Mouse (Mus musculus) liver, embryonic 11.5 days (tissue): ENCODE results near the gene Styx. TPM values are rescaled to one million over a fixed set of nuclear protein-coding genes. Genes with fewer than 3 reads are reported as not detected.

Experiments used
- ATAC-seq: fragments of 200-750 bp; cut with Nextera tagmentation; replicated peaks from 2 replicates; pipeline ENCODE4 v1.8.0; 2017; ENCODE audit warnings: moderate number of reproducible peaks, mild to moderate bottlenecking, moderate TSS enrichment, moderate library complexity; ENCODE audit not compliant: low FRiP score
- DNase-seq: peaks from one replicate; pipeline ENCODE4 v3.0.0-alpha.2; 2017; ENCODE audit warnings: low spot score
- H3K27ac ChIP-seq: fragments of 300-500 bp; sonication (generic); 2 replicates; pipeline ENCODE4 v1.5.1; 2014; ENCODE audit warnings: mild to moderate bottlenecking, low read depth, low read length, control low read depth
- H3K27me3 ChIP-seq: fragments of 300-500 bp; sonication (generic); replicated peaks from 2 replicates; pipeline ENCODE4 v1.6.1; 2014; ENCODE audit warnings: low read length, mixed read lengths; ENCODE audit not compliant: control insufficient read depth, insufficient read depth
- H3K36me3 ChIP-seq: fragments of 300-500 bp; sonication (generic); 2 replicates; pipeline ENCODE4 v1.6.1; 2014; ENCODE audit warnings: mild to moderate bottlenecking, low read length, moderate library complexity, mixed read lengths; ENCODE audit not compliant: control insufficient read depth, insufficient read depth
- H3K4me1 ChIP-seq: fragments of 300-500 bp; sonication (generic); replicated peaks from 2 replicates; pipeline ENCODE4 v1.6.1; 2014; ENCODE audit warnings: low read length, mixed read lengths; ENCODE audit not compliant: control insufficient read depth, insufficient read depth
- H3K4me2 ChIP-seq: fragments of 300-500 bp; sonication (generic); 2 replicates; pipeline ENCODE4 v1.6.1; 2014; ENCODE audit warnings: mild to moderate bottlenecking, control low read depth, moderate library complexity
- H3K4me3 ChIP-seq: fragments of 300-500 bp; sonication (generic); 2 replicates; pipeline ENCODE4 v1.5.1; 2014; ENCODE audit warnings: low read depth, low read length, control low read depth
- H3K9ac ChIP-seq: fragments of 300-500 bp; sonication (generic); 2 replicates; pipeline ENCODE4 v1.6.1; 2014; ENCODE audit warnings: low read depth, low read length, control low read depth
- H3K9me3 ChIP-seq: fragments of 300-500 bp; sonication (generic); 2 replicates; pipeline ENCODE4 v1.6.1; 2016; ENCODE audit warnings: low read length, inconsistent platforms, mixed read lengths; ENCODE audit not compliant: control insufficient read depth
- WGBS: fragments of 180-500 bp; shearing (Covaris S2); extraction: QIAGEN DNeasy Blood & Tissue Kit; methylation state at CpG from one replicate; pipeline ENCODE4 v1.1.7; 2014; 5-methylcytosine and 5-hydroxymethylcytosine counted together
- polyA plus RNA-seq: library from polyadenylated mRNA; unstranded; fragments of >200 nt; fragmentation: Nextera tagmentation; extraction: Ambion mirVana; gene quantifications from 2 replicates; pipeline ENCODE4 v1.2.1, GENCODE M21; 2014

Gene Styx
- 40.1 and 46.9 TPM in 2 replicates for polyA plus RNA-seq

- under 1% methylated on average over 83 of the region's 93 CpGs for WGBS
Measured at GRCm38 (mm10) chr14:45350931-45351859, at the start of gene Styx. Styx (plus strand) TSS chr14:45351093.

GRCm38 (mm10) chr14:45303939-45304338 is 47.0 kb upstream of the Styx start:
- Histone ChIP-seq H3K4me1 (peaks cover 4% of the 10 kb centered on the region; the same call in 1 of the 2 replicates), H3K27ac (no peak overlapping the region), H3K9ac (no peak overlapping the region), H3K27me3 (no peaks in the 10 kb centered on the region), H3K9me3 (no peaks in the 10 kb centered on the region), H3K4me3 (no peak overlapping the region), H3K4me2 (no peak overlapping the region), H3K36me3 (peaks cover 11% of the 10 kb centered on the region)
- 65% methylated on average over 4 of the region's 4 CpGs for WGBS
- no peak for DNase-seq
- no peak for ATAC-seq

More at GRCm38 (mm10) chr14:45350931-45351859, at the start of gene Styx:
- H3K4me2 ChIP-seq, result peak within 1 kb of the TSS; percentile 75
- peak within 1 kb of the TSS; percentile 68 for H3K27ac ChIP-seq
- H3K9me3 ChIP-seq, result no peaks in the 10 kb centered on the region
- 0 out of 2 replicates have a peak, but pooled peaks cover 6% of the 10 kb centered on the region for H3K4me1 ChIP-seq
- peaks cover 14% of the 10 kb centered on the region; the same call in 1 of the 2 replicates for H3K36me3 ChIP-seq
- peak; percentile 97 for DNase-seq
- H3K9ac ChIP-seq, result peak within 1 kb of the TSS; percentile 86
- ATAC-seq, result peak; percentile 96
- H3K4me3 ChIP-seq, result peak within 1 kb of the TSS; percentile 82
- H3K27me3 ChIP-seq, result no peaks in the 10 kb centered on the region

GRCm38 (mm10) chr14:45304389-45304788 is 46.5 kb upstream of the Styx start:
- no peak overlapping the region for H3K9ac ChIP-seq
- WGBS, result 74% methylated on average over 4 of the region's 4 CpGs
- no peaks in the 10 kb centered on the region for H3K9me3 ChIP-seq
- H3K36me3 ChIP-seq, result peaks cover 11% of the 10 kb centered on the region
- H3K27ac ChIP-seq, result no peak overlapping the region
- no peak overlapping the region for H3K4me2 ChIP-seq
- no peak for DNase-seq
- H3K4me1 ChIP-seq, result peaks cover 4% of the 10 kb centered on the region; the same call in 1 of the 2 replicates
- no peak for ATAC-seq
- no peak overlapping the region for H3K4me3 ChIP-seq
- no peaks in the 10 kb centered on the region for H3K27me3 ChIP-seq

- no peak overlapping the region for H3K4me2 ChIP-seq
- H3K4me3 ChIP-seq, result no peak overlapping the region
- 87% methylated on average over 5 of the region's 5 CpGs for WGBS
- ATAC-seq, result no peak
- no peaks in the 10 kb centered on the region for H3K9me3 ChIP-seq
- DNase-seq, result no peak
- H3K9ac ChIP-seq, result no peak overlapping the region
- no peaks in the 10 kb centered on the region for H3K27me3 ChIP-seq
- H3K36me3 ChIP-seq, result peaks cover 7% of the 10 kb centered on the region
- H3K4me1 ChIP-seq, result peaks cover 4% of the 10 kb centered on the region; the same call in 1 of the 2 replicates
- H3K27ac ChIP-seq, result no peak overlapping the region
Measured at GRCm38 (mm10) chr14:45305852-45306251, 45.0 kb upstream of the Styx start.

- Histone ChIP-seq H3K4me2 (no peak overlapping the region), H3K4me1 (peaks cover 4% of the 10 kb centered on the region; the same call in 1 of the 2 replicates), H3K27ac (no peak overlapping the region), H3K36me3 (no peaks in the 10 kb centered on the region; the same call in 1 of the 2 replicates), H3K4me3 (no peak overlapping the region), H3K9me3 (no peaks in the 10 kb centered on the region), H3K27me3 (no peaks in the 10 kb centered on the region), H3K9ac (no peak overlapping the region)
- ATAC-seq (no peak), DNase-seq (no peak)
- 71% methylated on average over 8 of the region's 8 CpGs for WGBS
Measured at GRCm38 (mm10) chr14:45307630-45308328, 43.1 kb upstream of the Styx start.

GRCm38 (mm10) chr14:45309646-45310045 is 41.2 kb upstream of the Styx start:
- ATAC-seq, result no peak
- DNase-seq, result no peak
- peaks cover 4% of the 10 kb centered on the region for H3K4me1 ChIP-seq
- no peak overlapping the region for H3K4me2 ChIP-seq
- no peak overlapping the region for H3K4me3 ChIP-seq
- no peak overlapping the region for H3K9ac ChIP-seq
- WGBS, result 91% methylated on average over 13 of the region's 13 CpGs
- H3K27me3 ChIP-seq, result no peaks in the 10 kb centered on the region
- no peaks in the 10 kb centered on the region; the same call in 1 of the 2 replicates for H3K36me3 ChIP-seq
- H3K27ac ChIP-seq, result no peak overlapping the region
- H3K9me3 ChIP-seq, result no peaks in the 10 kb centered on the region

- H3K4me2 ChIP-seq, result no peak overlapping the region
- no peak overlapping the region for H3K27ac ChIP-seq
- no peak overlapping the region for H3K4me3 ChIP-seq
- 92% methylated on average over 14 of the region's 14 CpGs for WGBS
- H3K27me3 ChIP-seq, result no peaks in the 10 kb centered on the region
- ATAC-seq, result no peak
- no peaks in the 10 kb centered on the region for H3K9me3 ChIP-seq
- H3K4me1 ChIP-seq, result peaks cover 4% of the 10 kb centered on the region
- H3K9ac ChIP-seq, result no peak overlapping the region
- no peak for DNase-seq
- no peaks in the 10 kb centered on the region; the same call in 1 of the 2 replicates for H3K36me3 ChIP-seq
Measured at GRCm38 (mm10) chr14:45310101-45310500, 40.8 kb upstream of the Styx start.

GRCm38 (mm10) chr14:45316927-45317326 is 34.0 kb upstream of the Styx start:
- peak overlapping the region; percentile 97 for H3K4me3 ChIP-seq
- 38% methylated on average over 5 of the region's 5 CpGs for WGBS
- peak overlapping the region; percentile 96 for H3K9ac ChIP-seq
- ATAC-seq, result no peak
- peaks cover 37% of the 10 kb centered on the region for H3K4me1 ChIP-seq
- H3K36me3 ChIP-seq, result no peaks in the 10 kb centered on the region
- DNase-seq, result no peak
- H3K4me2 ChIP-seq, result peak overlapping the region; percentile 87
- H3K27me3 ChIP-seq, result no peaks in the 10 kb centered on the region
- peak overlapping the region; percentile 19; the same call in 1 of the 2 replicates for H3K27ac ChIP-seq
- H3K9me3 ChIP-seq, result no peaks in the 10 kb centered on the region
